Mouse (Mus musculus): ENCODE data around the gene Uqcrc1. TPM values are rescaled to one million over a fixed set of nuclear protein-coding genes. Genes with fewer than 3 reads are reported as not detected.

Gene Uqcrc1
- total RNA-seq (2021) = 1,000 to 10,000 TPM in 1 of 2 experiments, 100 to 1,000 TPM in 1; 899 to 1,084 TPM
- long read RNA-seq, experiment 1, transcript Uqcrc1-201 (13 exons, 1,653 nt) = major isoform, 2,467 of 2,569 reads
- long read RNA-seq, experiment 1, partial matches to known transcripts = 58 of 2,569 reads
- long read RNA-seq, experiment 1, other reads (novel, unspliced or antisense) = 44 of 2,569 reads
- long read RNA-seq, experiment 2, transcript Uqcrc1-201 (13 exons, 1,653 nt) = major isoform, 2,701 of 2,805 reads
- long read RNA-seq, experiment 2, partial matches to known transcripts = 65 of 2,805 reads
- long read RNA-seq, experiment 2, other reads (novel, unspliced or antisense) = 39 of 2,805 reads

- intact Hi-C loops (cut with DNase I; ENCODE audit: low total_unique reads) = no loop called here
- peak; percentile 94 for DNase-seq
Observed at GRCm38 (mm10) chr9:108936418-108937364, at the start of gene Uqcrc1. TSS of gene Uqcrc1 (plus strand) at chr9:108936633.

GRCm38 (mm10) chr9:108912308-108912707, 24.1 kb upstream of the Uqcrc1 start:
- intact Hi-C loops (cut with DNase I; ENCODE audit: low total_unique reads) = no loop called here
- DNase-seq = no peak

GRCm38 (mm10) chr9:108913161-108913560, 23.3 kb upstream of the Uqcrc1 start:
- DNase-seq = no peak
- intact Hi-C loops (cut with DNase I; ENCODE audit: low total_unique reads) = no loop called here

- DNase-seq = no peak
- intact Hi-C loops (cut with DNase I; ENCODE audit: low total_unique reads) = no loop called here
Observed at GRCm38 (mm10) chr9:108913621-108914020, 22.8 kb upstream of the Uqcrc1 start.

GRCm38 (mm10) chr9:108914491-108914890, 21.9 kb upstream of the Uqcrc1 start, which contains the start of gene Tmem89:
TSS of gene Tmem89 (plus strand) at chr9:108914619.
- intact Hi-C loops (cut with DNase I; ENCODE audit: low total_unique reads) = no loop called here
- no peak for DNase-seq

GRCm38 (mm10) chr9:108925897-108926296, 10.5 kb upstream of the Uqcrc1 start:
- intact Hi-C loops (cut with DNase I; ENCODE audit: low total_unique reads) = no loop called here
- DNase-seq = no peak

- DNase-seq = no peak
- intact Hi-C loops (cut with DNase I; ENCODE audit: low total_unique reads) = no loop called here
Observed at GRCm38 (mm10) chr9:108928424-108928823, 8.0 kb upstream of the Uqcrc1 start.

- DNase-seq = no peak
- intact Hi-C loops (cut with DNase I; ENCODE audit: low total_unique reads) = no loop called here
Observed at GRCm38 (mm10) chr9:108935991-108936390, 442 bp upstream of the Uqcrc1 start.

- intact Hi-C loops (cut with DNase I; ENCODE audit: low total_unique reads) = no loop called here
- DNase-seq = no peak
Observed at GRCm38 (mm10) chr9:108945111-108945510, 8.7 kb downstream of the Uqcrc1 start.

- intact Hi-C loops (cut with DNase I; ENCODE audit: low total_unique reads) = no loop called here
- no peak for DNase-seq
Observed at GRCm38 (mm10) chr9:108945608-108946007, 9.2 kb downstream of the Uqcrc1 start.

GRCm38 (mm10) chr9:108949231-108949966, 13.0 kb downstream of the Uqcrc1 start:
- peak; percentile 52 for DNase-seq
- intact Hi-C loops (cut with DNase I; ENCODE audit: low total_unique reads) = no loop called here

- intact Hi-C loops (cut with DNase I; ENCODE audit: low total_unique reads) = no loop called here
- DNase-seq = peak; percentile 5
Observed at GRCm38 (mm10) chr9:108949967-108950728, 13.7 kb downstream of the Uqcrc1 start.

- DNase-seq = no peak
- intact Hi-C loops (cut with DNase I; ENCODE audit: low total_unique reads) = no loop called here
Observed at GRCm38 (mm10) chr9:108953081-108953636, 16.7 kb downstream of the Uqcrc1 start, which contains the start of gene Col7a1. TSS of gene Col7a1 (plus strand) at chr9:108953586.

- intact Hi-C loops (cut with DNase I; ENCODE audit: low total_unique reads) = no loop called here
Observed at GRCm38 (mm10) chr9:108955241-108955640, 18.8 kb downstream of the Uqcrc1 start.

GRCm38 (mm10) chr9:108955846-108956245, 19.4 kb downstream of the Uqcrc1 start:
- DNase-seq = no peak
- intact Hi-C loops (cut with DNase I; ENCODE audit: low total_unique reads) = no loop called here

More at GRCm38 (mm10) chr9:108955241-108955640, 18.8 kb downstream of the Uqcrc1 start:
- DNase-seq = no peak

- intact Hi-C loops (cut with DNase I; ENCODE audit: low total_unique reads) = no loop called here
- peak; percentile 29 for DNase-seq
Observed at GRCm38 (mm10) chr9:108963577-108963976, 27.1 kb downstream of the Uqcrc1 start.

GRCm38 (mm10) chr9:108964338-108964737, 27.9 kb downstream of the Uqcrc1 start:
- intact Hi-C loops (cut with DNase I; ENCODE audit: low total_unique reads) = no loop called here
- DNase-seq = no peak

- DNase-seq = no peak
- intact Hi-C loops (cut with DNase I; ENCODE audit: low total_unique reads) = no loop called here
Observed at GRCm38 (mm10) chr9:108970623-108971022, 34.2 kb downstream of the Uqcrc1 start.

GRCm38 (mm10) chr9:108976483-108976882, 40.0 kb downstream of the Uqcrc1 start:
- intact Hi-C loops (cut with DNase I; ENCODE audit: low total_unique reads) = no loop called here
- no peak for DNase-seq
